Mouse (Mus musculus) megakaryocyte, embryonic 14.5 days (primary cell): Measurements from ENCODE around the gene Naa25.

ENCODE experiments used
- FLI1 ChIP-seq: IDR thresholded peaks from 2 replicates; pipeline ENCODE4 v1.6.1; 2012; ENCODE audit warnings: low read length, inconsistent platforms, mixed read lengths
- GATA1 ChIP-seq: IDR thresholded peaks from 3 replicates; pipeline ENCODE4 v1.6.1; 2012; ENCODE audit warnings: mixed read lengths, low read length, inconsistent platforms, borderline replicate concordance

DNA sequence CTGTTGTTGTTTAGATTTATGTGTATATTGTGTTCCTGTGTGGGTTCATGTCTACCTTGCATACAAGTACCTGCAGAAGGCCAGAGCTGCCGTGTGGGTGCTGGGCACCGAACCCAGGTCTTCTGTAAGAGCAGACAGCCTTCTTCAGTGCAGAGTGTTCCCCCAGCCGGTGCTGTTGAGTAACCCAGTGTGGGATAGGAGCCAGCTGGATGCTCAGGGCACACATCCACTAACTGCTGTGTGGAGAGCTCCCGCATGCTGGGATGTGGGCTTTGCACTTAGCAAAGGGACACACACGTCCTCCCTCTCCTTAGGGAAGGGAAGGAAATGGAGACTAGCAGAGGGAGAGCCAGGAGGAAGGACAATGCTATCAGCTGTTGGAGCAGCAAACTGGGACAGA lies 40.4 kb downstream of the Naa25 start:
- TF ChIP-seq GATA1 = no peak
- no peak for TF ChIP-seq FLI1
